Mouse (Mus musculus) heart, embryonic 14.5 days (tissue): ENCODE results near the gene Tac2. TPM values are rescaled to one million over a fixed set of nuclear protein-coding genes. Genes with fewer than 3 reads are reported as not detected.

Experiments used
- ATAC-seq: fragments of 200-750 bp; cut with Nextera tagmentation; 2 replicates; pipeline ENCODE4 v1.8.0; 2017; ENCODE audit warnings: low read depth, moderate TSS enrichment; ENCODE audit not compliant: insufficient number of reproducible peaks, insufficient read depth, low FRiP score
- H3K27ac ChIP-seq, 2 experiments: fragments of 200-500 bp in 1 of 2; fragments of 300-500 bp in 1 of 2; sonication (generic) in 1 of 2; replicated peaks in 1 of 2; 2 replicates each; pipeline ENCODE4 v1.5.1; 2012 to 2014; ENCODE audit warnings: low read depth in 2 of 2, low read length in 2 of 2, control low read depth in 1 of 2, mild to moderate bottlenecking in 1 of 2, mixed read lengths in 1 of 2; ENCODE audit not compliant: control insufficient read depth in 1 of 2, insufficient read depth in 1 of 2
- H3K27me3 ChIP-seq: fragments of 300-500 bp; sonication (generic); 2 replicates; pipeline ENCODE4 v1.6.1; 2014; ENCODE audit warnings: mild to moderate bottlenecking, low read length, control low read depth; ENCODE audit not compliant: control insufficient read depth, insufficient read depth
- H3K36me3 ChIP-seq: fragments of 300-500 bp; sonication (generic); 2 replicates; pipeline ENCODE4 v1.6.1; 2014; ENCODE audit warnings: mild to moderate bottlenecking, control low read depth, low read length, mixed read lengths; ENCODE audit not compliant: control insufficient read depth, insufficient read depth
- H3K4me1 ChIP-seq, 2 experiments: fragments of 200-500 bp in 1 of 2; fragments of 300-500 bp in 1 of 2; sonication (generic) in 1 of 2; 2 replicates each; pipeline ENCODE4 v1.6.1; 2012 to 2014; ENCODE audit warnings: low read length in 2 of 2, control low read depth in 1 of 2, mixed read lengths in 1 of 2; ENCODE audit not compliant: control insufficient read depth in 2 of 2, insufficient read depth in 2 of 2
- H3K4me2 ChIP-seq: fragments of 300-500 bp; sonication (generic); 2 replicates; pipeline ENCODE4 v1.6.1; 2014; ENCODE audit warnings: mild to moderate bottlenecking, low read length
- H3K4me3 ChIP-seq, 2 experiments: fragments of 200-500 bp in 1 of 2; fragments of 300-500 bp in 1 of 2; sonication (generic) in 1 of 2; 2 replicates each; pipeline ENCODE4 v1.5.1; 2012 to 2014; ENCODE audit warnings: low read length in 2 of 2, mild to moderate bottlenecking in 2 of 2, control low read depth in 1 of 2, low read depth in 1 of 2, moderate library complexity in 1 of 2; ENCODE audit not compliant: control insufficient read depth in 1 of 2, insufficient read depth in 1 of 2
- H3K9ac ChIP-seq: fragments of 300-500 bp; sonication (generic); 2 replicates; pipeline ENCODE4 v1.6.1; 2014; ENCODE audit warnings: mild to moderate bottlenecking, low read length
- H3K9me3 ChIP-seq: fragments of 300-500 bp; sonication (generic); 2 replicates; pipeline ENCODE4 v1.6.1; 2016; ENCODE audit warnings: low read length, control low read depth; ENCODE audit not compliant: control insufficient read depth
- WGBS: fragments of 180-500 bp; shearing (Covaris S2); extraction: QIAGEN DNeasy Blood & Tissue Kit; methylation state at CpG from one replicate; pipeline ENCODE4 v1.1.7; 2014; 5-methylcytosine and 5-hydroxymethylcytosine counted together
- polyA plus RNA-seq: library from polyadenylated mRNA; unstranded; fragments of >200 nt; fragmentation: Nextera tagmentation; extraction: Ambion mirVana; gene quantifications from 2 replicates; pipeline ENCODE4 v1.2.1, GENCODE M21; 2014

Gene Tac2
- polyA plus RNA-seq = 1.3 TPM in 1 of 2 replicates, not detected in the other

- no peak for ATAC-seq
- Histone ChIP-seq H3K4me1 (peaks cover 0 to 6% of the 10 kb centered on the region in 2 experiments; a peak in 2 of 4 replicates), H3K27me3 (peaks cover 28% of the 10 kb centered on the region), H3K4me3 (no peak within 1 kb of the TSS), H3K36me3 (no peaks in the 10 kb centered on the region), H3K27ac (no peak within 1 kb of the TSS), H3K9ac (no peak within 1 kb of the TSS), H3K4me2 (no peak within 1 kb of the TSS), H3K9me3 (no peaks in the 10 kb centered on the region)
- 76% methylated on average over 3 of the region's 3 CpGs for WGBS
These were observed at the start of gene Tac2 for GRCm38 (mm10) chr10:127724178-127724577. Gene Tac2, plus strand, starts transcription at chr10:127724478.

- Histone ChIP-seq H3K4me1 (peaks cover 0 to 7% of the 10 kb centered on the region in 2 experiments; a peak in 1 of 4 replicates), H3K36me3 (no peaks in the 10 kb centered on the region), H3K4me3 (no peak overlapping the region), H3K9ac (no peak overlapping the region), H3K27me3 (no peaks in the 10 kb centered on the region), H3K27ac (peak overlapping the region in 1 of 2 experiments; percentile 46; a peak in 1 of 4 replicates), H3K4me2 (0 out of 2 replicates have a peak overlapping the region, but pooled peaks have one; percentile 1), H3K9me3 (no peaks in the 10 kb centered on the region)
- no peak for ATAC-seq
- 71% methylated on average over 8 of the region's 8 CpGs for WGBS
These were observed 49.3 kb upstream of the Tac2 start for GRCm38 (mm10) chr10:127674794-127675522.

DNA sequence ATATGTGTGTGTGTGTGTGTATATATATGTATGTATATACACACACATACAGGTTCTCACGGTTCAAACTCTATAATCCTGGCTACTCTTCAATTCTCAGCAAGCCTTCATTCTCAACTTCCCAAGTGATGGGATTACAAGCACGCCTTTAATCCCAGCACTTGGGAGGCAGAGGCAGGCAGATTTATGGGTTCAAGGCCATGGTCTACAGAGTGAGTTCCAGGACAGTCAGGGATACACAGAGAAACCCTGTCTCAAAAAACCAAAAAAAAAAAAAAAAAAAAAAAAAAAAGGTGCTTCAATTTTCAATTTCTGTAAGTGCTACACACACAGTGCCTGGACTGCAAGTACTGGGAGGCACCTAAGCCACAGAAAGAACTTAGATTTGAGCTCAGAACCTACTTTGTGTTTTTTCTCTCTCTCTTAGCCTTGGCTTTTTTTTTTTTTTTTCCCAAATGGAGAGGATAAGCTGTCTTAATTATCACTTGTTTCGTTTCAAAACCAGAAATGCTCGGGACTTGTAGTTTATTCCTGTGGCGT is 48.3 kb upstream of the Tac2 start:
- H3K9ac ChIP-seq = peak overlapping the region; percentile 65
- 45% methylated on average over 5 of the region's 5 CpGs for WGBS
- ATAC-seq = no peak
- peak overlapping the region; percentile 44 to 78; a peak in 3 of 4 replicates for H3K4me3 ChIP-seq
- H3K27ac ChIP-seq = peak overlapping the region in 1 of 2 experiments; percentile 51; a peak in 1 of 4 replicates
- no peaks in the 10 kb centered on the region for H3K27me3 ChIP-seq
- H3K4me2 ChIP-seq = peak overlapping the region; percentile 76
- H3K4me1 ChIP-seq = peaks cover 0 to 7% of the 10 kb centered on the region in 2 experiments; a peak in 1 of 4 replicates
- H3K36me3 ChIP-seq = no peaks in the 10 kb centered on the region
- no peaks in the 10 kb centered on the region for H3K9me3 ChIP-seq

- under 1% methylated on average over 69 of the region's 71 CpGs for WGBS
- Histone ChIP-seq H3K4me3 (peak overlapping the region; percentile 70 to 78), H3K9me3 (no peaks in the 10 kb centered on the region), H3K27ac (peak overlapping the region; percentile 58 to 66; a peak in 3 of 4 replicates), H3K4me2 (peak overlapping the region; percentile 76), H3K4me1 (peaks cover 0 to 7% of the 10 kb centered on the region in 2 experiments; a peak in 1 of 4 replicates), H3K27me3 (no peaks in the 10 kb centered on the region), H3K36me3 (no peaks in the 10 kb centered on the region), H3K9ac (peak overlapping the region; percentile 77)
- ATAC-seq = peak; percentile 93
These were observed 47.4 kb upstream of the Tac2 start for GRCm38 (mm10) chr10:127676691-127677548.

DNA sequence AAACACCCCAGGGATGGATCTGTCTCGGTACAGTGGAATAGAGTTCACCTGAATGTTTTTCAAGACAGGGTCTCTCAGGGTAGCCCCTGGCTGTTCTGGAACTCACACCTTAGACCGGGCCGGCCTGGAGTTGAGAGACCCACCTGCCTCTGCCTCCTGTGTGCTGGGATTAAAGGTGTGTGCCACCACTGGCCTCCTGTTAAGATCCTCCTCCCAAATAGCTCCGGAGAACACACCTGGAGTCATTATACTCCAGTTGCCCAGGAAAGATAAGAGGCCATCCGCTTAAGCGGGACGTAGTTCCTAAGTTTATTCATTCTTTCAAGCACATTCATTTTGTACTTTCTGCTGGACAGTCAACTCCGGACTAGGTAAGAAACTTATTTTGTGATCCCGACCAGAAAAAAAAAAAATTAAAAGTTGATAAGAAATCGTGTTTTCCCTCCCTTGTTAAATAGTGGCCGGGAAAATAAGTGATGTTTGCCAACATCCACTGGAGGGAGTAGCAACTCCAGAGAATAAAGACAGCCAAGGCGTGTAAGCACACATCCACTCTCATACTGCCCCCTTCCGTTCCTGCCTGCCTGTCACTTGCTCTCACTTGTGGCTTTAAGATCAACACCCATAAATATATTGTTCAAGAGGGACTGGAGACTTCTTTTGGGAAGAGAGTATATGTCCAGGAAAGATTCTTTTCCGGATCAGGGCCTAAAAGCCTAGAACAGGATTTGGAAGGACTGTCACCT is 46.5 kb upstream of the Tac2 start:
- Histone ChIP-seq H3K36me3 (no peaks in the 10 kb centered on the region), H3K9me3 (no peaks in the 10 kb centered on the region), H3K4me1 (peaks cover 0 to 7% of the 10 kb centered on the region in 2 experiments; a peak in 1 of 4 replicates), H3K4me2 (peak overlapping the region; percentile 76), H3K27me3 (no peaks in the 10 kb centered on the region), H3K27ac (no peak overlapping the region), H3K4me3 (peak overlapping the region; percentile 70 to 78), H3K9ac (peak overlapping the region; percentile 77)
- WGBS = 7% methylated on average over 14 of the region's 14 CpGs
- no peak for ATAC-seq

- ATAC-seq = no peak
These were observed 45.1 kb upstream of the Tac2 start for GRCm38 (mm10) chr10:127679208-127679607.

More at GRCm38 (mm10) chr10:127679208-127679607, 45.1 kb upstream of the Tac2 start:
- no peaks in the 10 kb centered on the region for H3K27me3 ChIP-seq
- no peak overlapping the region for H3K27ac ChIP-seq
- H3K4me2 ChIP-seq = no peak overlapping the region
- no peaks in the 10 kb centered on the region for H3K36me3 ChIP-seq
- peaks cover 0 to 7% of the 10 kb centered on the region in 2 experiments; a peak in 1 of 4 replicates for H3K4me1 ChIP-seq
- WGBS = 85% methylated on average over 1 of the region's 1 CpGs
- no peak overlapping the region for H3K4me3 ChIP-seq
- H3K9me3 ChIP-seq = no peaks in the 10 kb centered on the region
- no peak overlapping the region for H3K9ac ChIP-seq
